Mouse (Mus musculus): ENCODE data around the gene Tbl2. TPM values are rescaled to one million over a fixed set of nuclear protein-coding genes. Genes with fewer than 3 reads are reported as not detected.

The Tbl2 gene
- total RNA-seq, 1 experiment: 49.6 TPM

- no peak for TF ChIP-seq ZC3H11A (IDR thresholded peaks at IDR 0.05; ENCODE audit: borderline replicate concordance, low read depth, low read length)
- TF ChIP-seq CHD2 (IDR thresholded peaks at IDR 0.05; ENCODE audit: low read depth, low read length): no peak
- no peak for TF ChIP-seq ZNF384 (IDR thresholded peaks at IDR 0.05; ENCODE audit: low read depth, low read length)
- no peak for TF ChIP-seq MAFK (IDR thresholded peaks at IDR 0.05; ENCODE audit: insufficient read depth, low read depth, low read length)
- TF ChIP-seq HCFC1 (IDR thresholded peaks at IDR 0.05; ENCODE audit: borderline replicate concordance, insufficient read depth, low read length): no peak
- no peaks in the 10 kb centered on the region for H3K9me3 ChIP-seq (ENCODE audit: control insufficient read depth, insufficient read depth, low read depth, low read length)
- peaks cover 17% of the 10 kb centered on the region for H3K36me3 ChIP-seq (ENCODE audit: control insufficient read depth, insufficient read depth, low read length, poor library complexity, severe bottlenecking)
- no peak overlapping the region for H3K4me3 ChIP-seq (ENCODE audit: insufficient read depth in 1 of 2, low read depth in 1 of 2, low read length in 2 of 2, poor library complexity in 1 of 2, severe bottlenecking in 1 of 2)
- H3K27ac ChIP-seq (ENCODE audit: insufficient read depth, low read depth, low read length, poor library complexity, severe bottlenecking): no peak overlapping the region
- in situ Hi-C loops (cut with MboI; ENCODE audit: low sequenced_read_pairs in 2 of 2, unreplicated experiment in 2 of 2): no loop called here
- no peak for DNase-seq (ENCODE audit: low read depth, low spot score)
- no peaks in the 10 kb centered on the region for H3K4me1 ChIP-seq (ENCODE audit: control insufficient read depth in 2 of 2, insufficient read depth in 2 of 2, low read length in 2 of 2, poor library complexity in 1 of 2)
- H3K9ac ChIP-seq (ENCODE audit: insufficient read depth, low read depth, low read length, poor library complexity, severe bottlenecking): no peak overlapping the region
These were observed 53.3 kb downstream of the Tbl2 start for GRCm38 (mm10) chr5:135202763-135203162.

GRCm38 (mm10) chr5:135208197-135208596 is 58.7 kb downstream of the Tbl2 start:
- H3K4me3 ChIP-seq (ENCODE audit: insufficient read depth in 1 of 2, low read depth in 1 of 2, low read length in 2 of 2, poor library complexity in 1 of 2, severe bottlenecking in 1 of 2): no peak overlapping the region
- H3K9ac ChIP-seq (ENCODE audit: insufficient read depth, low read depth, low read length, poor library complexity, severe bottlenecking): no peak overlapping the region
- in situ Hi-C loops (cut with MboI; ENCODE audit: low sequenced_read_pairs in 2 of 2, unreplicated experiment in 2 of 2): no loop called here
- no peaks in the 10 kb centered on the region for H3K4me1 ChIP-seq (ENCODE audit: control insufficient read depth in 2 of 2, insufficient read depth in 2 of 2, low read length in 2 of 2, poor library complexity in 1 of 2)
- peaks cover 33% of the 10 kb centered on the region for H3K36me3 ChIP-seq (ENCODE audit: control insufficient read depth, insufficient read depth, low read length, poor library complexity, severe bottlenecking)
- H3K27ac ChIP-seq (ENCODE audit: insufficient read depth, low read depth, low read length, poor library complexity, severe bottlenecking): no peak overlapping the region
- H3K9me3 ChIP-seq (ENCODE audit: control insufficient read depth, insufficient read depth, low read depth, low read length): no peaks in the 10 kb centered on the region
- DNase-seq (ENCODE audit: low read depth, low spot score): peak; percentile 34
- TF ChIP-seq CHD2 (IDR thresholded peaks at IDR 0.05; ENCODE audit: low read depth, low read length): no peak
- no peak for TF ChIP-seq HCFC1 (IDR thresholded peaks at IDR 0.05; ENCODE audit: borderline replicate concordance, insufficient read depth, low read length)
- no peak for TF ChIP-seq ZNF384 (IDR thresholded peaks at IDR 0.05; ENCODE audit: low read depth, low read length)
- TF ChIP-seq MAFK (IDR thresholded peaks at IDR 0.05; ENCODE audit: insufficient read depth, low read depth, low read length): no peak
- TF ChIP-seq ZC3H11A (IDR thresholded peaks at IDR 0.05; ENCODE audit: borderline replicate concordance, low read depth, low read length): no peak

Other genes starting within 250 kb of the Tbl2 start
- not detected in 2 replicates for gene Tmem270, start 242.9 kb upstream of the Tbl2 start, total RNA-seq (2012; rRNA removed)
- gene Cldn13, start 234.1 kb upstream of the Tbl2 start, total RNA-seq (2012; rRNA removed): not detected in 2 replicates
- gene Mettl27, start 217.3 kb upstream of the Tbl2 start, total RNA-seq (2012; rRNA removed): 15.6 and 17.3 TPM in 2 replicates
- gene Cldn4, start 202.7 kb upstream of the Tbl2 start, total RNA-seq (2012; rRNA removed): 150 and 350 TPM in 2 replicates
- gene Cldn3, start 163.4 kb upstream of the Tbl2 start, total RNA-seq (2012; rRNA removed): 8.4 and 24.1 TPM in 2 replicates
- 64.8 and 105 TPM in 2 replicates for gene Abhd11, start 140.5 kb upstream of the Tbl2 start, total RNA-seq (2012; rRNA removed)
- gene Stx1a, start 126.2 kb upstream of the Tbl2 start, total RNA-seq (2012; rRNA removed): 9.5 and 14.6 TPM in 2 replicates
- 6.2 and 8.3 TPM in 2 replicates for gene Dnajc30, start 85.5 kb upstream of the Tbl2 start, total RNA-seq (2012; rRNA removed)
- gene Bud23, start 84.7 kb upstream of the Tbl2 start, total RNA-seq (2012; rRNA removed): 110 and 112 TPM in 2 replicates
- 2.0 and 3.0 TPM in 2 replicates for gene Vps37d, start 71.4 kb upstream of the Tbl2 start, total RNA-seq (2012; rRNA removed)
- gene Mlxipl, start 59.8 kb upstream of the Tbl2 start, total RNA-seq (2012; rRNA removed): 7.6 and 11.7 TPM in 2 replicates
- gene Bcl7b, start 18.6 kb downstream of the Tbl2 start, total RNA-seq (2012; rRNA removed): 15.0 and 17.5 TPM in 2 replicates
- gene Baz1b, start 37.6 kb downstream of the Tbl2 start, total RNA-seq (2012; rRNA removed): 63.1 and 70.1 TPM in 2 replicates
- 9.4 and 18.2 TPM in 2 replicates for gene Fzd9, start 101.6 kb downstream of the Tbl2 start, total RNA-seq (2012; rRNA removed)
- 6.4 and 20.1 TPM in 2 replicates for gene Fkbp6, start 200.4 kb downstream of the Tbl2 start, total RNA-seq (2012; rRNA removed)
- 0.11 TPM in 1 of 2 replicates, not detected in the other for gene Trim50, start 203.6 kb downstream of the Tbl2 start, total RNA-seq (2012; rRNA removed)
- 40.2 and 54.5 TPM in 2 replicates for gene Nsun5, start 220.3 kb downstream of the Tbl2 start, total RNA-seq (2012; rRNA removed)
- 36.4 and 39.1 TPM in 2 replicates for gene Pom121, start 244.9 kb downstream of the Tbl2 start, total RNA-seq (2012; rRNA removed)

All from ES-E14 (cell line).